8 mouse cellular contexts compared by ENCODE assay signal in the genomic region with DNA sequence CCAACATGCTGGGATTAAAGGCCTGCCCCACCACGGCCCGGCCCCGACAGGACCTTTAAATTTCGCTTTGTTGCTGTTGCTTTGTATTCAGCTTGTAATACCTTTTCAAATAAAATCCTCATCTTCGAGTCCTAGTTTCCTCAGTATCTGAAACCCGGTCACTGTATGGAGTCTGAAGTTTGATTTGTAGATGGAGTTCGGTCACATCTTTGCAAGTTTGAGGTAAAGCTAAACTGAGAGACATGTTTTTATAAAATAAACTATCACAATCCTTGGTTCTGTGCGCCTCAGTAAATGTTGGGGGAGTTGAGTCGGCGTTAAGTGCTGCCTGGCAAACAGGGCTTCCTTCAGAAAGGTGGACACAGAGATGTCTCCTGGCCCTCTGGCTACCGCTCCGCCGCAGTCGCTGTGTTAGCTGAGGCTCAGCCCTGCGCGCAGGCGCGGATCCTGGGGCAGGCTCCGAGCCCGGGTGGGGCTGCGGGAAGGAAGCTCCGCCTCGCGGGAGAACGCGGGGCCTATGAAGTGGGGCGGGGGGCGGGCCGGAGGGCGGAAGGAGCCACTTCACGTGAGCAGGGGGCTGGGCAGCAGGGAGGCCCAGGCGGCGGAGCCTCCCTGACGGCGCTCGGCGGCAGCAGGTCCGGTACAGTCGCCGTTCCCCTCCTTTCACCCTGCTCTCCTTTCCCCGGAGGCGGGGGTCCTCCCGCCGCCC. TPM values are rescaled to one million over a fixed set of nuclear protein-coding genes. Genes with fewer than 3 reads are reported as not detected.
DNase-seq lines count a peak whose midpoint lies in the region; ATAC-seq lines count a peak whose summit lies in the region.

No protein-coding gene starts in this region.

- DNase-seq in ZHBTc4 (ENCODE audit: low read depth, low spot score) = peak; percentile 98
- DNase-seq in gastrocnemius, adult 8-10 months (ENCODE audit: low spot score in 2 of 2) = peak; percentile 86 to 92
- DNase-seq in induced T-regulatory cell, adult 2 months (ENCODE audit: low read depth) = peak; percentile 96
- DNase-seq in left cerebral cortex, adult 9 months (ENCODE audit: low spot score in 2 of 2) = peak; percentile 75 to 91
- DNase-seq in right cerebral cortex, postnatal 14 days = peak; percentile 93
- peak; percentile 89 to 94 for DNase-seq in urinary bladder, postnatal 36 days (ENCODE audit: low spot score in 2 of 2)

- ATAC-seq in common myeloid progenitor, adult 5-6 weeks (replicated peaks; ENCODE audit: low read depth, poor library complexity, severe bottlenecking) = peak; percentile 98
- peak; percentile 98 for ATAC-seq in megakaryocyte progenitor cell, adult 5-6 weeks (replicated peaks; ENCODE audit: poor library complexity)

RNA-seq across cellular contexts. Expression of gene Rabgap1, which starts 8.7 kb away (rescaled TPM):
- 24.8 and 53.1 TPM in 2 replicates for total RNA-seq in common myeloid progenitor, adult 5-6 weeks (2017)
- total RNA-seq in gastrocnemius, adult 8-10 months (2022) = 10 to 100 TPM; 29.6 to 34.5 (median 31.0) TPM
- total RNA-seq in megakaryocyte progenitor cell, adult 5-6 weeks (2015) = 20.0 and 31.9 TPM in 2 replicates
- 30.4 and 39.1 TPM in 2 replicates for total RNA-seq in megakaryocyte progenitor cell, adult 5-6 weeks (2017)

RNA-seq across cellular contexts. Expression of gene Zbtb6, which starts 8.8 kb away (rescaled TPM):
- total RNA-seq in common myeloid progenitor, adult 5-6 weeks (2017) = 29.4 and 31.4 TPM in 2 replicates
- 1 to 10 TPM; 2.3 to 3.8 (median 3.5) TPM for total RNA-seq in gastrocnemius, adult 8-10 months (2022)
- total RNA-seq in megakaryocyte progenitor cell, adult 5-6 weeks (2015) = 16.2 and 17.4 TPM in 2 replicates
- 20.3 and 22.3 TPM in 2 replicates for total RNA-seq in megakaryocyte progenitor cell, adult 5-6 weeks (2017)

RNA-seq across cellular contexts. Expression of gene Zbtb26, which starts 8.9 kb away (rescaled TPM):
- 14.2 and 15.5 TPM in 2 replicates for total RNA-seq in common myeloid progenitor, adult 5-6 weeks (2017)
- total RNA-seq in gastrocnemius, adult 8-10 months (2022) = 1 to 10 TPM; 3.3 to 5.3 (median 4.2) TPM
- total RNA-seq in megakaryocyte progenitor cell, adult 5-6 weeks (2015) = 7.3 and 8.3 TPM in 2 replicates
- 8.2 and 11.8 TPM in 2 replicates for total RNA-seq in megakaryocyte progenitor cell, adult 5-6 weeks (2017)

RNA-seq across cellular contexts. Expression of gene Rc3h2, which starts 29.1 kb away (rescaled TPM):
- total RNA-seq in common myeloid progenitor, adult 5-6 weeks (2017) = 36.5 and 40.8 TPM in 2 replicates
- 10 to 100 TPM; 32.4 to 67.5 (median 43.8) TPM for total RNA-seq in gastrocnemius, adult 8-10 months (2022)
- total RNA-seq in megakaryocyte progenitor cell, adult 5-6 weeks (2015) = 28.8 and 29.9 TPM in 2 replicates
- total RNA-seq in megakaryocyte progenitor cell, adult 5-6 weeks (2017) = 23.1 and 37.1 TPM in 2 replicates

Comparison
In these comparisons a context has a peak if more than half of its experiments do, and no peak if none do; other contexts are left out.
1. Peak in every context shown above with its lines: DNase-seq and ATAC-seq.